Mouse (Mus musculus) myocyte (in vitro differentiated cells): ENCODE results near the gene Nfasc.

Source experiments
- MYOG ChIP-seq, 3 experiments: IDR thresholded peaks; one replicate each; pipeline ENCODE4 v1.6.1; 2011; ENCODE audit warnings: control low read depth in 2 of 3, low read depth in 2 of 3, mild to moderate bottlenecking in 2 of 3; ENCODE audit not compliant: insufficient read length in 2 of 3, control insufficient read depth in 1 of 3, insufficient read depth in 1 of 3
- POLR2A ChIP-seq: IDR thresholded peaks from one replicate; pipeline ENCODE4 v1.6.1; 2011; ENCODE audit warnings: low read depth, mild to moderate bottlenecking, control low read depth, moderate library complexity; ENCODE audit not compliant: insufficient read length
- POLR2AphosphoS2 ChIP-seq: IDR thresholded peaks from one replicate; pipeline ENCODE4 v1.6.1; 2011; ENCODE audit warnings: low read depth, control low read depth; ENCODE audit not compliant: insufficient read length
- TCF12 ChIP-seq: IDR thresholded peaks from one replicate; pipeline ENCODE4 v1.6.1; 2011; ENCODE audit warnings: mild to moderate bottlenecking, control low read depth; ENCODE audit not compliant: poor library complexity, insufficient read depth, severe bottlenecking
- USF1 ChIP-seq: IDR thresholded peaks from one replicate; pipeline ENCODE4 v1.6.1; 2011; ENCODE audit warnings: low read depth, mild to moderate bottlenecking, control low read depth, moderate library complexity

GRCm38 (mm10) chr1:132689181-132689580 lies 52.4 kb downstream of the Nfasc start:
- TF ChIP-seq POLR2A (no peak), POLR2AphosphoS2 (no peak), TCF12 (no peak), MYOG (IDR thresholded peaks at IDR 0.05; ENCODE audit: control insufficient read depth in 1 of 3, insufficient read depth in 1 of 3, insufficient read length in 2 of 3, low read depth in 2 of 3) (no peak), USF1 (no peak)
